Mouse (Mus musculus): ENCODE measurements around the gene Camta1. TPM values are rescaled to one million over a fixed set of nuclear protein-coding genes. Genes with fewer than 3 reads are reported as not detected.
A peak's percentile ranks its signal among the peaks of the same experiment; 100 is the strongest.

Gene Camta1
- total RNA-seq, 1 experiment: 9.3 TPM

DNA sequence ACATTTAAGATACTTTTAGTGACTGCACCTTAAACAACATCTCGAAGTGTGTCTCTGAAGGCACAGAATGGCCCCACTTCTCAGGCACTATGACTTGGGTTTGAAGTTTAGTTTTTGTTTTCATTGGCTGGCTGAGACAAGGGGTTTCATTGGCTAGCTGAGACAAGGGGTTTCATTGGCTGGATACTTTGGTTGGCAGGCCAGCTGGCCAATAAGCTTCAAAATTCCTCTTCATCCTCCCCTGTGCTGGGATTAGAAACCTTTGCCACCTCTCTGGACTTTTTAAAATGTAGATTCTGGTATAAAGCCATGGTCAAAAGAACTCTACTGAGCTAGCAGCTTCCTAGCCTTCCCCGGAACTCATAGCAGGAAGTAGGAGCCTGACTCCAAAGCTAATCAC lies 219.3 kb downstream of the Camta1 start:
- in situ Hi-C loops (cut with MboI; ENCODE audit: low sequenced_read_pairs in 2 of 2, unreplicated experiment in 2 of 2): no loop called here
- H3K9ac ChIP-seq (ENCODE audit: insufficient read depth, low read depth, low read length, poor library complexity, severe bottlenecking): no peak overlapping the region

DNA sequence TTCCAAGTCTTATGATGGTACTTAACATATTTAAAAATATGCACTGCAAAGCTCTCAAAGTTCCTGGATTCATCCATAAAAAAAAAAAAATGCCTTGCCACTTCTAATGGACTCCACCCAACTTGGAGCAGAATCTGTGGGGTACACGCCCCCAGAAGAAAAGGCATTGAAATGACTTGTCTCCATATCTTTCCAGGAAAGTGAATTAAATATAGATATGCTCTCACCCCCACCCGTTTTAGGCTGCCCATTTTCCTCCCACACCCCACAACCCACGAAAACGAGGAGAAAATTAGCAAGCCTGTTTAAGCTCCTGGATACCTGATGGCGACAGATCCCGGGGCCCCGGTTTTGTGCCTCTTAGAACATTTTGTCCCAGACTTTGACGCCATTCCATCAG lies 220.7 kb downstream of the Camta1 start:
- in situ Hi-C loops (cut with MboI; ENCODE audit: low sequenced_read_pairs in 2 of 2, unreplicated experiment in 2 of 2): no loop called here
- Histone ChIP-seq H3K27ac (ENCODE audit: insufficient read depth, low read depth, low read length, poor library complexity, severe bottlenecking) (no peak overlapping the region), H3K4me3 (ENCODE audit: insufficient read depth in 1 of 2, low read depth in 1 of 2, low read length in 2 of 2, poor library complexity in 1 of 2, severe bottlenecking in 1 of 2) (no peak overlapping the region), H3K9ac (ENCODE audit: insufficient read depth, low read depth, low read length, poor library complexity, severe bottlenecking) (no peak overlapping the region), H3K36me3 (ENCODE audit: control insufficient read depth, insufficient read depth, low read length, poor library complexity, severe bottlenecking) (no peaks in the 10 kb centered on the region), H3K4me1 (ENCODE audit: control insufficient read depth in 2 of 2, insufficient read depth in 2 of 2, low read length in 2 of 2, poor library complexity in 1 of 2) (no peaks in the 10 kb centered on the region), H3K9me3 (ENCODE audit: control insufficient read depth, insufficient read depth, low read depth, low read length) (no peaks in the 10 kb centered on the region)
- DNase-seq (ENCODE audit: low read depth, low spot score): no peak
- TF ChIP-seq ZNF384 (IDR thresholded peaks at IDR 0.05; ENCODE audit: low read depth, low read length): no peak
- TF ChIP-seq MAFK (IDR thresholded peaks at IDR 0.05; ENCODE audit: insufficient read depth, low read depth, low read length): no peak
- no peak for TF ChIP-seq CHD2 (IDR thresholded peaks at IDR 0.05; ENCODE audit: low read depth, low read length)
- TF ChIP-seq HCFC1 (IDR thresholded peaks at IDR 0.05; ENCODE audit: borderline replicate concordance, insufficient read depth, low read length): no peak
- TF ChIP-seq ZC3H11A (IDR thresholded peaks at IDR 0.05; ENCODE audit: borderline replicate concordance, low read depth, low read length): no peak

More for the DNA sequence above, 219.3 kb downstream of the Camta1 start:
- Histone ChIP-seq H3K9me3 (ENCODE audit: control insufficient read depth, insufficient read depth, low read depth, low read length) (no peaks in the 10 kb centered on the region), H3K4me3 (ENCODE audit: insufficient read depth in 1 of 2, low read depth in 1 of 2, low read length in 2 of 2, poor library complexity in 1 of 2, severe bottlenecking in 1 of 2) (no peak overlapping the region), H3K27ac (ENCODE audit: insufficient read depth, low read depth, low read length, poor library complexity, severe bottlenecking) (no peak overlapping the region), H3K36me3 (ENCODE audit: control insufficient read depth, insufficient read depth, low read length, poor library complexity, severe bottlenecking) (no peaks in the 10 kb centered on the region), H3K4me1 (ENCODE audit: control insufficient read depth in 2 of 2, insufficient read depth in 2 of 2, low read length in 2 of 2, poor library complexity in 1 of 2) (no peaks in the 10 kb centered on the region)
- DNase-seq (ENCODE audit: low read depth, low spot score): no peak
- no peak for TF ChIP-seq MAFK (IDR thresholded peaks at IDR 0.05; ENCODE audit: insufficient read depth, low read depth, low read length)
- no peak for TF ChIP-seq ZC3H11A (IDR thresholded peaks at IDR 0.05; ENCODE audit: borderline replicate concordance, low read depth, low read length)
- no peak for TF ChIP-seq HCFC1 (IDR thresholded peaks at IDR 0.05; ENCODE audit: borderline replicate concordance, insufficient read depth, low read length)
- TF ChIP-seq ZNF384 (IDR thresholded peaks at IDR 0.05; ENCODE audit: low read depth, low read length): no peak
- TF ChIP-seq CHD2 (IDR thresholded peaks at IDR 0.05; ENCODE audit: low read depth, low read length): peak; percentile 65

DNA sequence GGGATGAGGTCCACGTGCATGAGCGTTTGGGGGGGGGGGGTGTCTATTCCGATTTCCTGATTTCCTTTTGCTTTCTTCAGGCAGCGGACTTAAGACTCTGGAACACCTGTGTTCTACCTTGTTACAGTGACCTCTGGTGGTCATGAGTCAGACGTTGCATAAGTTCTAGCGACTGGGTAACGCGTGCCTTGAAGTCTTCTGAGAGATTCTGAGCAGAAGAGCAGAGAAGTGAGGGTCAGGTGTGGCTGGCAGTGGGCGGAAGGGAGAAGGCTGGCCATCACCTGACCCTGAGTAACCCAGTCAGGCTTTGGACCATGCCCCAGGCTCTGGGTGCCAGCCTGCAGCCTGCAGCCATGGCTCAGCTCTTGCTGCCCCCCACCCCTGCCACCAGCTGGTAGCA lies 222.7 kb downstream of the Camta1 start:
- DNase-seq (ENCODE audit: low read depth, low spot score): no peak
- peak; percentile 2; the same call in 1 of the 2 replicates for TF ChIP-seq ZC3H11A (IDR thresholded peaks at IDR 0.05; ENCODE audit: borderline replicate concordance, low read depth, low read length)
- TF ChIP-seq HCFC1 (IDR thresholded peaks at IDR 0.05; ENCODE audit: borderline replicate concordance, insufficient read depth, low read length): no peak
- in situ Hi-C loops (cut with MboI; ENCODE audit: low sequenced_read_pairs in 2 of 2, unreplicated experiment in 2 of 2): no loop called here
- Histone ChIP-seq H3K4me3 (ENCODE audit: insufficient read depth in 1 of 2, low read depth in 1 of 2, low read length in 2 of 2, poor library complexity in 1 of 2, severe bottlenecking in 1 of 2) (no peak overlapping the region), H3K27ac (ENCODE audit: insufficient read depth, low read depth, low read length, poor library complexity, severe bottlenecking) (no peak overlapping the region), H3K4me1 (ENCODE audit: control insufficient read depth in 2 of 2, insufficient read depth in 2 of 2, low read length in 2 of 2, poor library complexity in 1 of 2) (no peaks in the 10 kb centered on the region), H3K36me3 (ENCODE audit: control insufficient read depth, insufficient read depth, low read length, poor library complexity, severe bottlenecking) (no peaks in the 10 kb centered on the region), H3K9ac (ENCODE audit: insufficient read depth, low read depth, low read length, poor library complexity, severe bottlenecking) (no peak overlapping the region), H3K9me3 (ENCODE audit: control insufficient read depth, insufficient read depth, low read depth, low read length) (no peaks in the 10 kb centered on the region)

DNA sequence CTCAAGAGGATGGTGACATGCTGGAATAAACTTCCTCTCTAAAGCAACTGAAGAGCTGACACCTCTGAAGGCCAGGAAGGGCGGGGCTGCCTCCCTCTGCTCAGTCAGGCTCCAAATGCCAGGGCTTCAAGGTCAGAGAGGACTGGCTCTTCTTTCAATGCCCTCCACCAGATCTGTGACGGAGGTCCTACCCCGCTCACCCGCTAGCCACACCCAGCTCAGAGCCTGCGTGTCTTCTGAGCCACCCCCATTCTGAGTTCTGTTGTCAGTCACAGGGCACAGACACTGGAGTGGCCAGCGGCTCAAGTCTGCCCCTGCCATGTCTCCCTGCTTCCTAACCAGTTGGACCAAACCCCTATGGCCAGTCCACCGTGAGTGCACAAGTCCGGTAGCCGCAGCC lies 224.3 kb downstream of the Camta1 start:
- in situ Hi-C loops (cut with MboI; ENCODE audit: low sequenced_read_pairs in 2 of 2, unreplicated experiment in 2 of 2): no loop called here
- no peaks in the 10 kb centered on the region for H3K4me1 ChIP-seq (ENCODE audit: control insufficient read depth in 2 of 2, insufficient read depth in 2 of 2, low read length in 2 of 2, poor library complexity in 1 of 2)
- no peaks in the 10 kb centered on the region for H3K9me3 ChIP-seq (ENCODE audit: control insufficient read depth, insufficient read depth, low read depth, low read length)
- no peak overlapping the region for H3K4me3 ChIP-seq (ENCODE audit: insufficient read depth in 1 of 2, low read depth in 1 of 2, low read length in 2 of 2, poor library complexity in 1 of 2, severe bottlenecking in 1 of 2)
- TF ChIP-seq CHD2 (IDR thresholded peaks at IDR 0.05; ENCODE audit: low read depth, low read length): no peak
- TF ChIP-seq HCFC1 (IDR thresholded peaks at IDR 0.05; ENCODE audit: borderline replicate concordance, insufficient read depth, low read length): no peak
- no peak for TF ChIP-seq ZC3H11A (IDR thresholded peaks at IDR 0.05; ENCODE audit: borderline replicate concordance, low read depth, low read length)
- TF ChIP-seq MAFK (IDR thresholded peaks at IDR 0.05; ENCODE audit: insufficient read depth, low read depth, low read length): no peak
- no peak for TF ChIP-seq ZNF384 (IDR thresholded peaks at IDR 0.05; ENCODE audit: low read depth, low read length)
- no peak overlapping the region for H3K27ac ChIP-seq (ENCODE audit: insufficient read depth, low read depth, low read length, poor library complexity, severe bottlenecking)
- H3K9ac ChIP-seq (ENCODE audit: insufficient read depth, low read depth, low read length, poor library complexity, severe bottlenecking): no peak overlapping the region
- DNase-seq (ENCODE audit: low read depth, low spot score): no peak
- H3K36me3 ChIP-seq (ENCODE audit: control insufficient read depth, insufficient read depth, low read length, poor library complexity, severe bottlenecking): no peaks in the 10 kb centered on the region

DNA sequence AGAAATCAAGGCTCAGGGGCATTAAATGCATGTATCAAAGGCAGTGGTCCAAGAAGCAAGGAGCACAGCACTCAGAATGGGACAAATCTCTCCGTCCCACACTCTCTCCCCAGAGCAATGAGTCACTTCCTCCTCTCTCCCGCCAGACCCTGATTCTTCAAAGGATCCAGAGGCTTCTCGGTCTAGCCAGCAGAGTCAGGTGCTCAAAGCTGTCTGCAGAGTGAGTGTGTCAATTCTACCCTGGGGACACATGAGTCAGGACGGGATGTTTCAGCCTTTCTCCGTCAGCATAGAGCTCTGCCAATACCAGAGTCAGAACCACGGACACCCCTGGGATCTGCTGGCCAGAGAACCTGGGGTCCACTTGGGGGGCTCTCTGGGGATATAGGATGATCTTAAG lies 226.9 kb downstream of the Camta1 start:
- in situ Hi-C loops (cut with MboI; ENCODE audit: low sequenced_read_pairs in 2 of 2, unreplicated experiment in 2 of 2): no loop called here
- TF ChIP-seq ZNF384 (IDR thresholded peaks at IDR 0.05; ENCODE audit: low read depth, low read length): no peak
- no peak for TF ChIP-seq HCFC1 (IDR thresholded peaks at IDR 0.05; ENCODE audit: borderline replicate concordance, insufficient read depth, low read length)
- no peak for DNase-seq (ENCODE audit: low read depth, low spot score)
- Histone ChIP-seq H3K9ac (ENCODE audit: insufficient read depth, low read depth, low read length, poor library complexity, severe bottlenecking) (no peak overlapping the region), H3K9me3 (ENCODE audit: control insufficient read depth, insufficient read depth, low read depth, low read length) (no peaks in the 10 kb centered on the region), H3K4me1 (ENCODE audit: control insufficient read depth in 2 of 2, insufficient read depth in 2 of 2, low read length in 2 of 2, poor library complexity in 1 of 2) (no peaks in the 10 kb centered on the region; a peak in 1 of 4 replicates), H3K36me3 (ENCODE audit: control insufficient read depth, insufficient read depth, low read length, poor library complexity, severe bottlenecking) (no peaks in the 10 kb centered on the region), H3K27ac (ENCODE audit: insufficient read depth, low read depth, low read length, poor library complexity, severe bottlenecking) (no peak overlapping the region), H3K4me3 (ENCODE audit: insufficient read depth in 1 of 2, low read depth in 1 of 2, low read length in 2 of 2, poor library complexity in 1 of 2, severe bottlenecking in 1 of 2) (no peak overlapping the region)

Data from ES-E14 (cell line).